Mouse (Mus musculus) thymus, postnatal 25 days (tissue): ENCODE data around the gene Sri.
"Not testable (repeated sequence)": the region's sequence is repeated elsewhere in the genome, so short reads cannot be mapped to it uniquely, and the experiment has no call there.

ENCODE experiments used
- DNase-seq: peaks from one replicate; pipeline ENCODE4 v3.0.0; 2022

Gene Sri

DNA sequence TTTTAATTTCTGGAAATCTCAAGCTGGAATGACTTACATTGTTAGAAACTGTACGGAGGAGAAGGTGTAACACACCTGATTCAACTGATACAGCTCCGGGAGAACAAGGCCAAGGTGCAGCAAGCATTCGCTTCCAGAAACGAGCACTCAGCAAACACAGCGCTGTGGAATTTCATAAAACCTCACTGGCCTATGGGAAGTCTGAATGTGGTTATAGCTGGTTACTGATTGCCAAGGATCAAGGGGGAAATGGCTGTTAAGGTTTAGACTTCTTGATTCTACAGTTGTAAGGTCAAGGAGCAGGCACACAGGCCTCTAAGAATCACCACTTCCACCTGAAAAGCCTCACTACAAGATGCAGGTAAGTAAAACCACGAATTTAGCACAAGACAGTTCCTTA, at the start of gene Sri:
Gene Sri, plus strand, starts transcription at position 224 of the 400 bp plus-strand sequence.
- no peak for DNase-seq

DNA sequence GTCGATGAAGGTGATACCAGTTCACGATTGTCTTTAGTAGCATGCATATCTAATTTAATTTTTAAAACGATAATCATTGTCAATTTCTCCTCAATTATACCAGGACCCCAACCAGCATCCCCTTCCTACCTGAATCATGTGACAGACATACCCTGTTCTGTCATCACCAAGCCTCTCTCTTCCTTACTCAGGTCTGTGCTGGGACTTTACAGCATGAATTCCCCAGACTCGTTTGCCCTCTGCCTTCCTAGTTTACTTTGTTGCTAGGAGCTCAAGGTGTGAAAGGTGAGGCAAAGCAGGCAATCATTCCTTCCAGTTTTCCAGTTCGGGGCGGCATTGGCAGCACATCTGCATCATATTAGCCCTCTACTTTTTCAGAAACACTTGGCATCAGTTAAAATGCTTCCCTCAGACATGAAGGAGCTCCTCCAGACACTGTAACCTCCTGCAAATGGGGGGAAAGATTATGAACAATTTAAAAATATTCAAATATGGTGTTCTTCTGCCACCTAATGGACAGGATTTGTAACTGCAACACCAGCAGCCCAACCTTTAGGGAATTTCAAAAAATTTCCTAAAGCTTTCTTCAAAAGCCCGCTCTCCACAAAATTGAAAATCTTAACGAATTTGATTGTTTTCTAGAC, 49.4 kb upstream of the Sri start:
- no peak for DNase-seq

DNA sequence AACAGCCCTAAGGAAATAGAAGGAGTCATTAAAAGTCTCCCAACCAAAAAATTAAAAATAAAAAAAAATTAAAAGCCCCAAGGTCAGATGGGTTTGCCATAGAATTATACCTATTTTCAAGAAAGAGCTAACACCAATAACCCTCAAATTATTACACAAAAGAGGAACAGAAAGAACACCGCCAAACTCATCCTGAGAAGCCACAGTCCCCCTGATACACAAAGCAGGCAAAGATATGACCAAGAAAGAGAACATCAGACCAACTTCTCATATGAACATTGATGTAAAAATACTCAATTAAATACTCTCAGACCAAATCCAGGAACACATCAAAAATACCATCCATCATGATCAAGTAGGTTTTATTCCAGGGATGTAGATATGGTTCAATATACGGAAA, 48.8 kb upstream of the Sri start:
- no peak for DNase-seq

DNA sequence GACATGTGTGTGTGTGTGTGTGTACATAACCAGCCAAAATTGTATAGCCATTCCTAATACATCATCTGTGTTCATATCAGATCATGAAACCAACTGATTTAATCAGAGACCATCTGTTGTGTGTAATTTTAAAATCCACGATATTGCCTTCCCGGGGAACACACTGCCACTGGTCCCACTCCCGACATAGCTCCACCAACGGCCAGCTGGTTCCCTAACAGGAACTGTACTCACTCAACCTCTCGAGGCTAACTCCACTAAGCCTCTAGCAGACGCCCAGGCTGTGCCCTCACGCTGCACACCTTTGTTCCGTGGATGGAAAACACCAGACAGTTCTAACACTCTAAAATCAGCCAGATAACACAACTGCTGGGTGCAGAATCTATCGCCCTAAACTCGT, 45.4 kb upstream of the Sri start:
- no peak for DNase-seq

DNA sequence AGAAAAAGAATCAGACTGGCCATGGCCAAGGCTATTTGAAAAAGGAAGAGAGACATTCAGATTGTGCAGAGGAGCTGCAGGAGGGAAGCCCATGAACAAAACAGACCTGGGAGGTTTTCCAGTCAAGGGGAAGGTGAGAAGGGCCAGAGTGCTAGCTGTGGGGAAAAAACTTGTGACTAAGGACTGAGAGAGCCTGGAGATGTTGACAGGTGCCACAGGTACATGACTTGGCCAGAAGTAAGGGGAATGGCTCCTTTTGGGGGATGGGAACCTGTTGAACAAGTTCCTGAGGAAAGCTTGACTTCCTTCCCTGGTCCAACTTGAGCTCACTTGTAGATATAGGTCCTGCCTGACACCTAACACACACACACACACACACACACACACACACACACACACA, 43.1 kb upstream of the Sri start:
- DNase-seq: no peak

DNA sequence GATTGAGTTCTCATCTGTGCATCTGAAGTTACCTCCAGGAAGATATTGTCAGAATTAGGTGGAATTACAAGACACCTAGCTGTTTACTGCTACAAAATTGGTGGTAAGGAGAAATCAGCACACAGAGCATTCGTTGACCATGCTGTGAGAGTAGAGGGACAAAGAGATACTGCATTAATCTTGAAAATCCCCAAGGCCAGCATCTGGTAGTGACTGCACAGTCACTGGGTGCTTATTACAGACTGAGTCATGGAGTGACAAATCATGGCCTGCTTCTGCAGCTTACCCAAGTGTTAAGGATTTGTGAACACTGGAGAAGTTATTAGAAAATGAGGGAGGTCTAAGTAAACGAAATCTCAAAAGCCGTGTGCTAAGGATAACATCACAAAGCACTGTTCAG, 32.6 kb upstream of the Sri start:
- DNase-seq: no peak

DNA sequence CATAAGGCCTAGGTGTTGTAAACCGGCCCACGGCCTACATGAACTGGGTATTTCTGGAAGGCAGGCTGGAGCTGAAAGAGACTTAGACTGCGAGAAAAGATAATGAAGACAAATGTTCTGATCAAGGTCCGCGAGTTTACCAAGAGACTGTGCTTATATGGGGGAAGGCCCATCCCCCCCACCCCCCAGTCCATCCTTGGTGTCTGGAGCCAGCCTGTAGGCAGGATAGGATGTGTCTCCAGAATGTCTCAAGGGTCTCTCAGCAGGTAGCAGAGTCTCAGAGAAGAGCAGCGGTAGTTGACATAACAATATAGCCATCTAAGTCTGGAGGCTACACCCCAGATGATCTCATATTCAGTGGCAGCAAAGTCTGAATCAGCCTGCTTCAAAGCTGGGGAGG, 11.3 kb upstream of the Sri start:
- DNase-seq: not testable (repeated sequence)

DNA sequence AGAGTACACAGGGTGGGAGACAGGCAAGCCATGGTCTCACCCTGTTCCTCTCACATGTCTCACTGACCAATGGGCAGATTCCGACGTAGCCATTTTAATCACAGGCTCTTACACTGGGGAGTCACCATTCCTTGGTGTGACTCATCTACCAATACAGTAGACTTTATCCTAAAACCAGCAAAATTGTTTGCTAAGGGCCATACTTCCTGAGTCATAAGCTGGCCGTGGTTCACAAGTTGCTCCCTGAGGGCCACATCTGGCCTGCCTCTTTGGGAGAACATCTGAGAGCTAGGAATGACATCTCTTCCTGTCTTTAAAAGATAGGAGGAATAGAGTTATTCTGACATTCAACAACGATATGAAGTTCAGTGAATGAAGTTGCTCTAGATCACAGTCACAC, 7.9 kb downstream of the Sri start:
- no peak for DNase-seq

DNA sequence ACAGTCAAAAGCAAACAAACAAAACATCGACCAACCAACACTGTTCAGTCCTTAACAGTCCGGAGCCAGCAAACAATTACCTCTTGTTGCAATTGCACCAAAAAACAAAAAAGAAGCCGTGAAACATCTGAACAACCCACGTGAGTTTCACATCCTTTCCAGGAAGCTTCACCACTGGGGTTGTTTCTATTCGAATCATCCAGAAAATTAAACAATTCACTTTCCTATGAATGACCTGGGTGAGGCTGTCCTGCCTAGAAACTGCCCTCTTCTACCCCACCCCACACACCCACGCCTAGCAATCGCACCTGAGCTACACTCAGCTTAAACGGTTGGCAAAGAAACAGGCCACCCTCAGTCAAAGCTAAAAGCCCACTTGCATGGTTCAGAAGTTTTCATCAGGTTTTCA, 9.8 kb downstream of the Sri start:
- DNase-seq: peak; percentile 47

DNA sequence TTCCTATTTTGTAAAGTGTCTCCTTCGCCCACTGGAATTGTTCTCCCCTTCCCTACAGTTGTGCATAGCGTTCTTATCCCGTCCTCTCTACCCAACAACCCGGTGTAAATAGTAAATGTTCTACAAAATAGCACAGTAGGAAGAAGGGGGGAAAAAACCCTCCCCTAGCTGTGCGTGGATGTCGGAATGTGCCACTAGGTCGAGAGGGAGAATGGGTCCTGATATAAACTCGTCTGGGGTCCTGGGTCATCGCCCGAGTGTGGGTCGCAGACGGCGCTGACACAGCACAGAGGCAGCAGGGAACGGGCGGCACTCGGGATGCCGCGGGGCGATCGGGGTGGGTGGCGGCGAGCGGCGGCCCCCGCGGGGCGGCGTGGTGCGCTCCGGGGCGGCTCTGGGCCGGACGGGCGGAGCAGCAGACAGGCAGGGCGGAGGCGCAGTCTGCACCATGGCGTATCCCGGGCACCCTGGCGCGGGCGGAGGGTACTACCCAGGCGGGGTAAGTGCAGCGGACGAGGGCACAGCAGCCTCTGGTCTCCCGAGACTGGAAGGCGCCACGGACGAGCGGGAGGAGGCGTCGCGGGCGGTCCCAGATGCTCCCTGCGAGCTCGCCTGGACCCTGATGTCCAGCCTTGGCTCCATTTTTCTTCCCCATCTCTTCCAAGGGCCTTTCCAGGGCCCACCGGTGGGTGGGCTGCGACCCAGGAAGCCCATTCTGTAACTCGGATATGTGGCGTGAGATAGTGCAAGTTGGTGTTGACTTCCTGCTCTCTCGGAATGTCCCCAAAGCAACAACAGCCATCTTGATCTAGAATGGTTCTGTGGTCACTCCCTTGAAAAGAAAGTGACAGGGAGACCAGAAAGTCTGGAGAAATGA, 10.5 kb downstream of the Sri start:
- DNase-seq: peak; percentile 88

DNA sequence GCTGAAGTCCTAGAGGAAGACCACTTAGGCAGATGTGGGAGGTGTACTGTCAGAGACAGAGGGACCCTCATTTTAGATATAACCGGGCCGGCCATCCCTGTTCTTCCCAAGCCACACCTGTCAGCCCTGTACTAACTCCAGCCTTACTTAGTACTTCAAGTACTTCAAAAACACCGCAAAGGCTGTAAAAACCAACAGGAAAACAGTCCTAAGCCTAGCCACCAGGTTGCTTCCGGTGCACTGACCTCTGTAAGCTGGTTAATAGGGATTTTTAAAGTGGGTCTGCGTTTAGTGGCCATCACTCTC, 11.1 kb downstream of the Sri start:
- no peak for DNase-seq

DNA sequence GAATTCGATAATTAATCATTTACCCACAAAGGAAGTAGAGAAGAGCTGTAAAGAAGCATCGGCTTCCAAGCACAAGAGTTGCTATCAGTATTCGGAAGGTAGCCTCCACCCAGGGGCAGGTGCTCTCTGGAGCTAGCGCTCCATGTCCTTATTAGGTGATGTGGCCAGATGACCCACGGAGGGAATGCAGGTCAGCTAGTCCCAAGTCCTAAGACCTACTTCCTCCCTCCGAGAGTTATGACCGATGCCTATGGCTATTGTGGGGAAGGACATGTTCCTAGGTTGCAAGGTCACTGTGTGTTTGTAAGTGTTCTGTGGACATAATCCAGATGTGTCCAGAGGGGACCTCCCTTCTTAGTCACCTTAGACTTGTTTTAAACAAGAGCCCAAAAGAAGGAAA, 12.2 kb downstream of the Sri start:
- no peak for DNase-seq

DNA sequence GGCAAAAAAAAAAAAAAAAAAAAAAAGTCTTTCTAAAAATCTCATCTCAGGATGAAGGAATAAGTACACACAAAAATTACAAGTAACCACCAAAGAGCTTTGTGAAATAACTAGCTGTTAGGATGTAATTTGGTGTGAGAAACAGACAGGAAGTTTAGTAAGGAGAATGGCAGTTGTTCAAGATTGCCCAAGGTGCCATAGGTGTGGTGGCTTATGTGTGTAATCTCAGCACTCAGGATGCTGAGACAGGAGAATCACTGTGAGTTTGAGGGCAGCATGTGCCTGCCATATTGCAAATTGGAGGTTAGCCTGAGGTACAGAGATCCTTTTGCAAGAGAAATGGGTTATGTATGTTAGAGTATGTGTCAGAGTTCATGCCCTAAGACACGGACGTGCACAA, 16.6 kb downstream of the Sri start:
- DNase-seq: no peak

DNA sequence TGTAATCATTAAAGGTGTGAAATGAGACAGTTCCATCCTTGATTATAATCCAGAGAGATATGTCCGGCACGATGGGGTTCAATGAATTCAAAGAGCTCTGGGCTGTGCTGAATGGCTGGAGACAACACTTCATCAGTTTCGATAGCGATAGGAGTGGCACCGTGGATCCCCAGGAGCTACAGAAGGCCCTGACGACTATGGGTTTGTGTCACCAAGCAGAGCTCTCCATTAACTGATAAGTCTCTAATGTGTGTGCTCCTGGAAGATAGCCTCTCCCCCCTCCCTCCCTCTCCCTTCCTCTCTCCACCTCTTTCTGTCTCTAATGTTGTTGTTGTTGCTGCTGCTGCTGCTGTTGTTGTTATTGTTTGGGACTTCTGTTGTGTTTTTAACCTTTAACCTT, 17.3 kb downstream of the Sri start:
- no peak for DNase-seq

DNA sequence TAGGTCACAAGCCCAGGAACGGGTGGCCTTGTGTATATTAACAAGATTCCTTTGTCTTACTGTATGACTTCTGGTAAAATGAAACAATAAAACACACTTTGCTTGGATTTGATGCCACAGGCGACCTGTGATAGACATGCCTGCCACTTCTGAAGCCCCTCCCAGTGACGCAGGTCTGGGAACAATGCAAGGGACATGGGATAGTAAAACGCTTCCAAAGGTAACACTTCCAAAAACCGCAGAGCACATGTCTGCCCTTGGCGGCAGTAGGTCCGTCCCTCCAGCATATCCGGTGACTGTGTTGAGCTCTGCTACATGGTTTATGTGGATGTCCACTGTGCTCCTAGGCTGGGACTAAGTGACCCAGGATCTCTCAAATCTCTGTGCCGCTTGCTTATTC, 27.5 kb downstream of the Sri start:
- no peak for DNase-seq

DNA sequence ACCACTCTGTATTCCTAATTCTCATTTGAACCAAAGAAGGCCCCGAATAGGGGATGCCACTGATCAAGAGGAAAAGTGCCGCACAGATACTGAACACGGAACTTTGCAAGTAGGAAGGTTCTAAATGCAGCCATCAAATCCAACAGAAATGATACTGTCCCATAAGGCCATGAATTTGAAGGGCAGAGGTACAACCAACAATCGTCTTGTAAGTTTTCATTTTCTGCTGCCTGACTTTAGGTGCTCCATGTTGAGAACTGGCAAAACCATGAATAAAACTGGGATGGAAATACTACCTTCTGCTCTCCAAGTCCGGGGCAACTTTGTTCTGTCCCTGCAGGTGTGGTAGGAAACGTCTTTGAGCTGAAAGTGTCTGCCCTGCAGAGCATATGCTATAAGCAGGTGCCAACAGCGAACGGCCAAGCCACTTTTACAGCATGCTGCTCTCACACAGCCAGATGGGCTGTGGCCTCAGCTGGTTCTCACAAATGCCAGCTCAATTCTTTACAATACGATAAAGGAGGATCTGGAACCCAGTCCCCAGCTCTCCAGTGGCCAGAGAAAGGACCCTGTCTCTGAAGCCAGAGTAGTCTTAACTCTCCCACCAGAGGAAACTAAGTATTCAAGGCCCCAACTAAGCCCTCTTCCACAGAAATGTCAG, 28.2 kb downstream of the Sri start:
- DNase-seq: no peak

DNA sequence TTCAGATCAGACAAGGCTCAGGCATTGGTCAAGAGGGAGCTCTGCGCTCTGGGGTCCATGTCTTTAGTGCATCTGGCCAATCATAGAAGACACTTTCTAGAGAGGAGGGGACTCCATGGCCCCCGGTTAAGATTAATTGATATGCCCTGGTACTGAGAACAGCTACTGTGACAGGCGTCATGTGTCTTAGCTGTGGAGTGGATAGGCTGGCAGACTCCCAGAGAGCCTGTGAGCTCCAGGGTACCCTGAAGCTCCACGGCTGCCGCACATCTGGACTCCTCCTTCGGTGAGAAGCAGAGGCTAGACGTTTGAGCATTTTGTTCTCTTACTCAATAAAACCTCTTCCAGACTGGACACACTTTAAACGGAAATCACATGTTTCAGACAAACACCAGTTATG, 31.6 kb downstream of the Sri start:
- DNase-seq: no peak

DNA sequence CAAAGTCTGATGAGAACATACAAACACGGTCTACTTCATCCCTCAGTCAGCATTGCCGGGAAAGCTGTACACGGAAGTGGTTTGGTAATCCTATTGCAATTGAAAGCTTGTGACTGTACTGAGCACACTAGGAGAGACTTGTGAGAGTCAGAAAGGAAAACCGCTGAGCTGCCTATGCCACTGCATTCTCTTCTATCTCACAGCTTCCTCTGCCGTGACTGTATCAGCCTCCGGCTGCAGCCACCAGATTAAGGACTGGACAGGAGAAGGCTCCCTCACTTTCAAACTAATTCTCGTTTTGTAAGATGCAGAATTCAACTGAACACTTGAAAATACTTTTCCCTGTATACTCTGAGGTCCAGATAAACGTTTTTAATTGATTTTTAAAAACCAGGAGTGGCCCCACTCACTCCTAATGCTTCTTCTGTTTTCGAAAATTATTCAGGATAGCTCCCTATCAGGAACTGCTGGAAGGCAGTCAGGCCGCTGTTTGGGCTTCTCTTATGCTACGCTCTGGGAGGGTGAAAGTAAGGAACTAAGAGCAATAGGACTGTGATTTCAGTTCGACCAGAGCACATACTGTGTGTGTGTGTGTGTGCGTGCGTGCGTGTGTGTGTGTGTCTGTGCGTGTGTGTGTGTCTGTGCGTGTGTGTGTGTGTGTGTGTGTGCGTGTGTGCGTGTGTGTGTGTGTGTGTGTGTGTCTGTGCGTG, 37.1 kb downstream of the Sri start:
- no peak for DNase-seq

DNA sequence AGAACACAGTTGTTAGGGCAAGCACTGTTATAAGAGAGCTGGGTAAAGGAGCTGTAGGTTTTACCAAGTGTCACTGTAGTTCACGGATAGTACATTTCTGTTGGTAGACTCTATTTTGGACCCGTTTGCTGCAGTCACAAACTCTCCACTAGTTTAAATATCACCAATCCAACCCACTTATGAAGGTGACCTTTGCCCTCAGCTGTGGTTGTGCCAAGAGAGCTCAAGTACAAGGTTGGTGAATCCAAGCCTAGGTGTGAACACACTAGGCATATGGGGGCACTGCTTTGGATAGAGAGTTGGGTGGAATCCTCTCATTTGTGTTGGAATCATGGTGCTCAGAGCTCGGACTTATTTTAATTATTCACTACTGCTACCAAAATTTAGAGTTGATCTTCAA, 39.8 kb downstream of the Sri start:
- DNase-seq: no peak

DNA sequence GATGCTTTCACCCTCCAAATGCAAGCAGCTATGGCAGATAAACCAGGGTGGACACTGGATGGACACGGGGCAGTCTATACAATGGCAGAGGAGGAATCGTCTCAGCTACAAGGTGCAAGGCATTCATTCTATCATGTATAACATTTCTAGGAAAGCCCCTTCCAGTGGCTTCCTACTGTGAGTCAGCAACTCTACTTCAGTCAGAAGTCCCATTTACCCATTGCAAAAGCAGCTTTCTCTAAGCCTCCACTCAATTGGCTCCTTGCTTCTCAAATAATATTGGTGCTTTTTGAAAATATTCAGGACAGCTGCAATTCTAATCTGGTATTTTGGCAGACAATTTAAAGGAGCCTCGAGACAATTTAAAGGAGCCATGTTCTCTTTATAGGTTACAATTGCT, 42.3 kb downstream of the Sri start:
- DNase-seq: no peak

DNA sequence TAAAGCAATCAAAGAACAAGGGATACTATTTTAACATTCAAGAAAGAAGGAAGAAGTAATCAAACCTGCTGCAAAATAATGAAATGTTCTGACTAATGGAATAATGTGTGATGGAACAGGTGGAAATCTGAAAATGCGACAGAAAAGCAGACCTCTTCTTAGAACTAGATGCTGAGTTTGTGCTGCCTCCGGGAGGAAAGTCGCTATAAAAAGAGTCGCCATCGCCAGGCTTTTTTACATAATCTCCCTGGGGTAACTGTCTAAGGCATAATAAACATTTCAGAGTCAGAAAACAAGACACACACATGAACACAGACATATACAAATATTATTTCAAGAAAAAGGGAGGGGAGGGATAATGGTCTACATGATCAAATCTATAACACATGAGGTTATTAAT, 49.0 kb downstream of the Sri start:
- DNase-seq: no peak

DNA sequence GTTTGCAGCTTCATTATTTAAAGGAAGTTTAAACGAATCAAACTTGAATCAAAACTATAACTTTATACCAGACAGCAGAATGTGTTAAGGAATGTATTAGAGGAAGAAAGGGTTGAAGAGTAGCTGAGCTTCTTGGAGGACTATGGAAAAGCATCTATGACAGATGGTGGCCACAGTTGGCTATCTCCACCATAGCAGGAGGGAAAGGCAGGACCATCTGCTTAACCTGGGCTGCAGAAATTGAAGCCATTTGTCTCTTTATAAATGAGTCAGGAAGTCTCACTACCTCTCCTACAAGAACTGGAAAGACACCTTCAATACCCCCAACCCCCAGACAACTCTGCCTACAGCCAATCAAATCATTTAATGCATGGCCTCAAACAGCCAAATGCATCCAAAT, 49.8 kb downstream of the Sri start:
- no peak for DNase-seq

DNA sequence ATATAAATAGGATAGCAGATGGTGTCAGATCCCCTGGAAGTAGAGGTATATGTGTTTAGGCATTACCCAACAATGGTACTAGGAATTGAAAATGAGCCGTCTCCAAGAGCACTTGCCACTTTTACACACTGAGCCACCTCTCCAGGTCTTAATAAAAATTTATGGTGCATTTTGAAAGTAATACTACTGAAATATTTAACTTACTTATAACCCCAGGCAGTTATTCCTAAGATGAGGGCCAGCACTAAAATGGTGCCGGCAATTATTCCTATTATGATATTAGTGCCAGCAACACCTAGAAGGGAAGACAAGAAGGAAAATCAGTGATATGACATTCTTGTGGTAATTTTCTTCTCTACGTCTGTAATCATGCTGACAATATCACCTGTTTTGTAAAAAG, 65.8 kb downstream of the Sri start:
- DNase-seq: no peak

DNA sequence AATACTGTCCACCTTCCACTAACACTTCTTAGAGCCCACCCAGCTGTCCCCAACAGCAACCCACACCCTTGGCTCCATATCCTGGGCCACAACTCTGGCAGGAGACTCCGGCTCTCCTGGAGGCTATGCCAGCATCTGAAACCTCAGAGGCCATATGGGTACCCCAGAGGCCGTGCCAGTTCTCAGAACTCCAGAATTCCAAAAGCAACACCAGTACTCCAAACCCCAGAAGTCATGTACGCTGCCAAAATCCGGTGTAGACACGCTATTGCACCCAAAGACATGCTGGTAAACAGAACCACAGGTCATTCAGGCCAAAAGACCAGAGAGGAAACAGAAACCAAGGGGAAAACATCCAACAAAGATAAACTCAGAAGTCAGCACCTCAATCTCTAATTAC, 66.4 kb downstream of the Sri start:
- DNase-seq: no peak
